Mouse (Mus musculus) hindbrain, embryonic 14.5 days (tissue): Measurements from ENCODE around the gene Tgfb3. TPM values are rescaled to one million over a fixed set of nuclear protein-coding genes. Genes with fewer than 3 reads are reported as not detected.
A peak's percentile ranks its signal among the peaks of the same experiment; 100 is the strongest.

Source experiments
- ATAC-seq: fragments of 200-750 bp; cut with Nextera tagmentation; 2 replicates; pipeline ENCODE4 v1.8.0; 2017; ENCODE audit warnings: moderate number of reproducible peaks, mild to moderate bottlenecking, moderate TSS enrichment, moderate library complexity; ENCODE audit not compliant: low FRiP score
- DNase-seq: peaks from one replicate; pipeline ENCODE4 v3.0.0-alpha.2; 2015; ENCODE audit warnings: low spot score
- H3K27ac ChIP-seq: fragments of 300-500 bp; sonication (generic); 2 replicates; pipeline ENCODE4 v1.5.1; 2014; ENCODE audit warnings: mild to moderate bottlenecking, moderate library complexity
- H3K27me3 ChIP-seq: fragments of 300-500 bp; sonication (generic); 2 replicates; pipeline ENCODE4 v1.6.1; 2014; ENCODE audit warnings: mild to moderate bottlenecking, low read length, mixed read lengths; ENCODE audit not compliant: control insufficient read depth, insufficient read depth
- H3K36me3 ChIP-seq: fragments of 300-500 bp; sonication (generic); replicated peaks from 2 replicates; pipeline ENCODE4 v1.6.1; 2014; ENCODE audit not compliant: control insufficient read depth, insufficient read depth
- H3K4me1 ChIP-seq: fragments of 300-500 bp; sonication (generic); replicated peaks from 2 replicates; pipeline ENCODE4 v1.6.1; 2014; ENCODE audit warnings: antibody characterized with exemption, low read length, mixed read lengths; ENCODE audit not compliant: control insufficient read depth, insufficient read depth
- H3K4me2 ChIP-seq: fragments of 300-500 bp; sonication (generic); replicated peaks from 2 replicates; pipeline ENCODE4 v1.6.1; 2014; ENCODE audit warnings: mild to moderate bottlenecking, moderate library complexity
- H3K4me3 ChIP-seq: fragments of 300-500 bp; sonication (generic); replicated peaks from 2 replicates; pipeline ENCODE4 v1.5.1; 2014; ENCODE audit warnings: mild to moderate bottlenecking, low read length
- H3K9ac ChIP-seq: fragments of 300-500 bp; sonication (generic); 2 replicates; pipeline ENCODE4 v1.6.1; 2014
- H3K9me3 ChIP-seq: fragments of 300-500 bp; sonication (generic); 2 replicates; pipeline ENCODE4 v1.6.1; 2016; ENCODE audit warnings: low read length; ENCODE audit not compliant: control insufficient read depth
- WGBS: fragments of 180-500 bp; shearing (Covaris S2); extraction: QIAGEN DNeasy Blood & Tissue Kit; methylation state at CpG from one replicate; pipeline ENCODE4 v1.1.7; 2014; 5-methylcytosine and 5-hydroxymethylcytosine counted together
- polyA plus RNA-seq: library from polyadenylated mRNA; unstranded; fragments of >200 nt; fragmentation: Nextera tagmentation; extraction: Ambion mirVana; gene quantifications from 2 replicates; pipeline ENCODE4 v1.2.1, GENCODE M21; 2014

Tgfb3 gene
- polyA plus RNA-seq, 1 experiment from 2014 or later: 4.0 TPM

DNA sequence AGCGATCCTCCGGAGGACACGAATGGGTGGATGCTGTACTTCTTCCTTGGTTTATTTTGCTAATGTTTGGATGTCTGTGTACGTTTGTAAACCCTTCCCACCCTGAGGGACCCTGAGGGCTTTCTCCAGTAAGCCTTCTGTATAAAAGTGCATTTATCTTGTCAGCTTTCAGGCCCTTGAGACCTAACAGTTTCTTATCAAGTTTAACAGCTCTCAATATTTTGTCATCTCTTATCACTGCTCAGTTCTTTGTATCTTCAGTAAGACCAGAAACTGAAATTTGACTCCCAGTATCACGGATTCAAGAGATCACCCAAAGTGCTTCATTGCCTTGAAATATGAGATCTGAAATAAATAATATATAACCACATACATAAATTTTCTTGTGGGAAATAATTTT lies 47.9 kb downstream of the Tgfb3 start:
- ATAC-seq: no peak
- DNase-seq: no peak
- H3K36me3 ChIP-seq: no peaks in the 10 kb centered on the region
- no peak overlapping the region for H3K9ac ChIP-seq
- H3K4me1 ChIP-seq: no peaks in the 10 kb centered on the region
- H3K27me3 ChIP-seq: no peaks in the 10 kb centered on the region
- no peak overlapping the region for H3K27ac ChIP-seq
- WGBS: 83% methylated on average over 5 of the region's 5 CpGs
- no peak overlapping the region for H3K4me2 ChIP-seq
- no peak overlapping the region for H3K4me3 ChIP-seq
- H3K9me3 ChIP-seq: no peaks in the 10 kb centered on the region

DNA sequence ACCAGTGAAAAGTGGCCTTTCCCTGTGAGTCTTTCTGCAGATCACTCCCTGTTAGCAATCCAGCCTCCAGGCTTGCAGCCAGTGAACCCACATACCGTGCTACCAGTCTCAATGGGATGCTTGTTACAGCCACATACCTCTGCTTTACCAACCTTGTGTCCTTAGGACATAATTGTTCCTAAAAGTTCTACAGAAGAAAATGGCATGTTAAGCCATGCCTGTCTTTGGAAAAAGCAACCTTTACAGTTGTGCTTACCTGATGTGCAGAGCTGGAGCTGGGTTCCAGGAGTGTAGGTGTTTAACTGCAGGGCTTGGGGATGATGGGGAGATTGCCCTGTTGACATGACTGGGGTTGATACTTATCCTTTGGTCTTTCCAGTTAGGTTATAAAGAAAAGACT lies 51.1 kb downstream of the Tgfb3 start:
- Histone ChIP-seq H3K27me3 (no peaks in the 10 kb centered on the region), H3K27ac (no peak overlapping the region), H3K9ac (no peak overlapping the region), H3K4me3 (no peak overlapping the region), H3K4me1 (no peaks in the 10 kb centered on the region), H3K4me2 (no peak overlapping the region), H3K9me3 (no peaks in the 10 kb centered on the region), H3K36me3 (no peaks in the 10 kb centered on the region)
- WGBS: 86% methylated on average over 1 of the region's 1 CpGs
- no peak for DNase-seq
- ATAC-seq: no peak

DNA sequence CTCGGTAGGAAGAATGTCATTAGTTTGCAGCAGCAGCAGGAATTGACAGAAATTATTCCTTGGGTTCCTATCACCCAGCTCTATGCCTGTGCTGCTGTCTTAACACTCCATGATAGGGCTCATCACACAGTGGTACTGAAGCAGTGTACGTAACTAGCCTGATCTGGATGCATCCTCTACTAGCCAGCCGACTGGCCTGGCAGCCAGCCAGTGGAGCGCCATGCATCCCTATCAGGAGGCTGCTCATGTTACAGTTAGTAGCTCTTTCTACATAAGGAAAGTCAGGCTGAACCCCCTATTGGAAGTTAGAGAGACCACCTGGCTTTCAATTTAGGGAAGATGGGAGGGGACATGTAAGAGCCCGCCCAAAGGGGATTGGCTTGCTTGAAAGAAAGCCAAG lies 51.8 kb downstream of the Tgfb3 start:
- Histone ChIP-seq H3K36me3 (no peaks in the 10 kb centered on the region), H3K27ac (no peak overlapping the region), H3K9ac (no peak overlapping the region), H3K4me3 (no peak overlapping the region), H3K4me2 (no peak overlapping the region), H3K27me3 (no peaks in the 10 kb centered on the region), H3K4me1 (no peaks in the 10 kb centered on the region), H3K9me3 (no peaks in the 10 kb centered on the region)
- 71% methylated on average over 5 of the region's 5 CpGs for WGBS
- DNase-seq (peak; percentile 45), ATAC-seq (0 out of 2 replicates have a peak, but pooled peaks have one; percentile 60)

DNA sequence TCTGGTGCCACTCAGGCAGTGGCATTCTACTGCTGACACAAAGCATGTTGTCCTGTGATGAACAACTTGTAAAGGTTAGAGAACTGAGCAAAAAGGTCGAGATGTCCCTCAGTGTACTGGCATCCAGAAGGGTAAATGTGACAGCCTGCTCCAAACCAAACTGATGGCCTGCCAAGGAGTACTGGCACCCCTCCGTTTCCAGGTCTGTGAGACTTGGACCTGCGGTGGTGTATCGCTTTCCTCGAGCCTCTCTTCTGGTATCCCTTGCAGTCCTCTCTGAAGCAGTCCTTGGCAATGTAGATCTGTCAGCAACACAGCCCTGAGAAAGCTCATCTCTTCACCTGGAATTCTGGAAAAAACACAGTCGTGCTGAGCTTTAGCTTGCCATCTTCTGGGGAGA lies 53.4 kb downstream of the Tgfb3 start:
- H3K36me3 ChIP-seq: no peaks in the 10 kb centered on the region
- H3K4me1 ChIP-seq: no peaks in the 10 kb centered on the region
- H3K27me3 ChIP-seq: no peaks in the 10 kb centered on the region
- DNase-seq (no peak), ATAC-seq (no peak)
- no peak overlapping the region for H3K9ac ChIP-seq
- H3K4me3 ChIP-seq: no peak overlapping the region
- 91% methylated on average over 6 of the region's 6 CpGs for WGBS
- H3K4me2 ChIP-seq: no peak overlapping the region
- no peaks in the 10 kb centered on the region for H3K9me3 ChIP-seq
- H3K27ac ChIP-seq: no peak overlapping the region

DNA sequence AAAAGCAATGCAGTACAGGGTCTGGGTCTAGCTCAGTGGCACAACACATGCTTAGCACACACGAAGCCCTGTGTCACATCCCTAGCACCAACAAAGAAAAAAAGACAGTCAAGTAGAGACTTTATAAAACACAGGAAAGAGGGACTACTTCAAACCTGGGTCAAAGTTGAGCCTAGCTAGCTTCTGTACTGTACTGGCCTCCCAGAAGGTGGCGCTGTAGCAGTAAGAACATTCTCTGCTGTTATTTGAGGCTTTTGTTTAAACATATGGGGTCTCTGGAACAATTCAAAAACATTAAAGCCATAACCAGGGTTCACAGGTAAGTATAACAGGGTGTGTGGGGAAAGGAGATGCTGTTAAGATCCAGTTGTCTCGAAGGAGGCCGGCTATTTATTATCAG lies 54.4 kb downstream of the Tgfb3 start:
- H3K9ac ChIP-seq: no peak overlapping the region
- H3K4me1 ChIP-seq: no peaks in the 10 kb centered on the region
- H3K27ac ChIP-seq: no peak overlapping the region
- H3K4me3 ChIP-seq: no peak overlapping the region
- 57% methylated on average over 4 of the region's 4 CpGs for WGBS
- H3K4me2 ChIP-seq: no peak overlapping the region
- peak; percentile 56 for DNase-seq
- H3K9me3 ChIP-seq: no peaks in the 10 kb centered on the region
- no peak for ATAC-seq
- no peaks in the 10 kb centered on the region for H3K27me3 ChIP-seq
- no peaks in the 10 kb centered on the region for H3K36me3 ChIP-seq

DNA sequence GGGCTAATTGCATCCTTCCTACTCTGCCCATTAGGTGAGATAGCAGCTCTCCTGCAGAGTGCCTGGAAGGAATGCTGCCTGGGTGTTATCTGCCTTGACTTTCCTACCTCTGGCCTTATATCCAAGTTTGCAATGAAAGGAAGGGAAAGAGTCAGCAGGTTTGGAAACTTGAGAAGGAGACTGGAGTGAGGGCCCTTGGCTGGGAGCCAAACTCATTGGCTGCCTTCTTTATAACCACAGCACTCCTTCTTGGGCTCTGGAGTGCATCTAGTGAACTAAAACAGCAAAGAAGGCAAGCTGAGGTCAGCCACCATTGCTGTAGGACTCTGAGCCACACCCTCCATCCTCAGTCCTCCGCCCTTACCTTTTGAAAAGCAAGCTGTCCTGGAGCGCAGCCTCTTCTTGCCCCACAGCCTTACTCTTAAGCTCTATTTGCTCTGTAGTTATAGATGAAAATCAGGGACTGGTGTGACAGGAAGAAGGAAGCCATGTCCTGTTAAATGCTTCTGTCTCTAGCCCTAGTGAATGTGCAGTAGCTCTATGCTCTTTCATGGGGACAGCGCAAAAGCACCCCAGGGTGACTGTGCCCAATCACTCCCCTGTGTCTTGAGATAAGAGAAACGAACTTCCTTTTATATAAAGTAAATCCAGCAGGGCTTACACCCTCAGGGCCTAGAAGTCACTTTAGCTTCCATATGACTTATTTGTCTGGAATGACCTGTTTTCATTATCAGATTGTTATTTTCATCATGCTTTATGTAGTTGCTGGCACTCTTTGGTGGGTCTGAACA lies 55.6 kb downstream of the Tgfb3 start:
- H3K9me3 ChIP-seq: no peaks in the 10 kb centered on the region
- 79% methylated on average over 4 of the region's 4 CpGs for WGBS

DNA sequence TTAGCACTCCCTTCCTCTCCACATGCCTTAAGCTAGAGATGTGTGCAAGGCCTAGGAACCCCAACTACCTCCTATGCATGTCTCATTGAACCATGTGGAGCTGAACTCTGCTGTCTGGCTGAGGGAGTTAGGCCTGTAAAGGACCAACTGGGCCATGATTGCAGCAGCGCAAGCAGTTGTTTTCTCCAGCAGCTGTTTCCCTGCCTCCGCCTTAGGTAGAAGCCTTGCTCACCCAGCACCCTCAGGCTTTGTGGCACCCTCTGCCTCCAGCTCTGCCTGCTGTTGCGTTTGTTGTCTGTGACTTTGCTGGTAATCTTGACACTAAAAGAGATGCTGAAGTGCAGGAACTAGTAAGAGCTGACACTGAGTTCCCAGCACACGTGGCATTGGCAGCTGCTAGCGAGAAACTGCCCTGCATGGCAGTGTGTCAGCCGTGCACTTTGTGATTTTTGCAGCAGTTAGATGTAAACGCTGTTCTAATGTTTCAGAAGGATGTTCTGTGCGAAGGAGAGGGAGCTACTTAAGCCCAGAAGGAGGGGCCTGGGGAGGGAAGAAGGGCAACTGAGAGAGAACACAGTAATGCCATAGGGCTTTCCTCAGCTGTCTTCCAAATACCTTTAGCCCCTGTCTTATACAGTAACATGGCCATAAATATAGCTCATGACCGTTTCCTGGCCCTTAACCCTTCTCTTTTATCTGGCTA lies 56.4 kb downstream of the Tgfb3 start:
- H3K4me1 ChIP-seq: no peaks in the 10 kb centered on the region
- H3K27ac ChIP-seq: no peak overlapping the region
- no peak for DNase-seq
- H3K9ac ChIP-seq: no peak overlapping the region
- no peak for ATAC-seq
- H3K36me3 ChIP-seq: no peaks in the 10 kb centered on the region
- no peak overlapping the region for H3K4me2 ChIP-seq
- no peak overlapping the region for H3K4me3 ChIP-seq
- no peaks in the 10 kb centered on the region for H3K9me3 ChIP-seq
- 89% methylated on average over 9 of the region's 9 CpGs for WGBS
- H3K27me3 ChIP-seq: no peaks in the 10 kb centered on the region

More for the DNA sequence above, 55.6 kb downstream of the Tgfb3 start:
- H3K36me3 ChIP-seq: no peaks in the 10 kb centered on the region
- ATAC-seq (no peak), DNase-seq (no peak)
- no peak overlapping the region for H3K4me2 ChIP-seq
- no peaks in the 10 kb centered on the region for H3K27me3 ChIP-seq
- no peaks in the 10 kb centered on the region for H3K4me1 ChIP-seq
- no peak overlapping the region for H3K4me3 ChIP-seq
- H3K27ac ChIP-seq: no peak overlapping the region
- no peak overlapping the region for H3K9ac ChIP-seq

DNA sequence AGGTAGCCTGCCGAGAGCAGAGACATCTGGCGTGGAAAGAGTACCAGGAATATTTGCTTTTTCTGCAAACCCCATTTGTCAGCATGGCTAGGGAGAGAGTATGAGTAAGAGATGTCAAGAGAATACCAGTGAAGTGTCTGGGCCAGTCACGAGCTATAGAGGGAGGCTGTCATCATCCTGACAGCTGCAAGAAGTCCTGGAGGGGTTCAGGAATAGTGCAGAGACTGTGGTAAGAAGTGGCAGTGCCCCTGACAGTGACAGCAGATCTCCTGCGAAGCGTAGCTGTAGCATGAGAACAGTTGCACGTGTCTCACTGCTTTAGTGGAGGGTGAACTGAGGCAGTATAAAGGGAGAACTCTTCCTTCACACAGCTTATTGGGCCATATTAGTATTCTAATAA lies 57.3 kb downstream of the Tgfb3 start:
- Histone ChIP-seq H3K4me3 (no peak overlapping the region), H3K9me3 (no peaks in the 10 kb centered on the region), H3K4me1 (no peaks in the 10 kb centered on the region), H3K27me3 (no peaks in the 10 kb centered on the region), H3K36me3 (no peaks in the 10 kb centered on the region), H3K4me2 (no peak overlapping the region), H3K27ac (no peak overlapping the region), H3K9ac (no peak overlapping the region)
- DNase-seq (no peak), ATAC-seq (no peak)
- 81% methylated on average over 6 of the region's 6 CpGs for WGBS

DNA sequence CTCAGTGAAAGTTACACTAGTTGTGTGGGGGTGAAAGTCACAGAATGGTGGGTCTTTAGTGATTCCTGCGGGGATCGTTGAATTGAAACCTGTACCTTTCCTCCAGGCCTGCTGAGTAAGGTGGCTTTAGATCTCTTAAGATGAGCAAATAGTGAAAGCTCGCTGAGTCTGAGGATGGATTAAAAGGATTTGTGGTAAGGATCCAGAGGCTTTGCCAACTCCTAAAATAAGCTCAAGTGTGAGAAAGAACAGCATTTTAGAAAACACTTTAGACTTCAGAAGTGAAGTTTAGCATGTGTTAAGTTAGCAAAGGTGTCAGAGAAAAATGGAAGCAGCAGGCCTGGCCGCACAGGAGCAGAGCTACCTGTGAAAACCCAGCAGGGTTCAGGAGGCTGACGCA lies 61.5 kb downstream of the Tgfb3 start:
- no peak for ATAC-seq
- Histone ChIP-seq H3K4me3 (no peak overlapping the region), H3K27ac (no peak overlapping the region), H3K36me3 (no peaks in the 10 kb centered on the region; the same call in 1 of the 2 replicates), H3K4me1 (no peaks in the 10 kb centered on the region), H3K9ac (no peak overlapping the region), H3K27me3 (no peaks in the 10 kb centered on the region), H3K4me2 (no peak overlapping the region), H3K9me3 (no peaks in the 10 kb centered on the region)
- WGBS: 79% methylated on average over 5 of the region's 5 CpGs
- DNase-seq: no peak
